Mouse (Mus musculus) myocyte (in vitro differentiated cells): ENCODE data around the gene Tbx5.

Source experiments
- CEBPB ChIP-seq: IDR thresholded peaks from 2 replicates; pipeline ENCODE4 v1.6.1; 2011; ENCODE audit warnings: mild to moderate bottlenecking, moderate library complexity; ENCODE audit not compliant: poor library complexity, insufficient read depth, severe bottlenecking
- E2F4 ChIP-seq: IDR thresholded peaks from one replicate; pipeline ENCODE4 v1.6.1; 2011; ENCODE audit warnings: mild to moderate bottlenecking, control low read depth, moderate library complexity; ENCODE audit not compliant: insufficient read depth
- MAX ChIP-seq: IDR thresholded peaks from one replicate; pipeline ENCODE4 v1.6.1; 2011; ENCODE audit warnings: low read depth, mild to moderate bottlenecking, control low read depth
- MYOD1 ChIP-seq, 3 experiments: IDR thresholded peaks; one replicate each; pipeline ENCODE4 v1.6.1; 2011; ENCODE audit warnings: control low read depth in 2 of 3, low read depth in 2 of 3, mild to moderate bottlenecking in 2 of 3, moderate library complexity in 1 of 3; ENCODE audit not compliant: insufficient read length in 2 of 3, control insufficient read depth in 1 of 3
- MYOG ChIP-seq, 3 experiments: IDR thresholded peaks; one replicate each; pipeline ENCODE4 v1.6.1; 2011; ENCODE audit warnings: control low read depth in 2 of 3, low read depth in 2 of 3, mild to moderate bottlenecking in 2 of 3; ENCODE audit not compliant: insufficient read length in 2 of 3, control insufficient read depth in 1 of 3, insufficient read depth in 1 of 3
- POLR2A ChIP-seq: IDR thresholded peaks from one replicate; pipeline ENCODE4 v1.6.1; 2011; ENCODE audit warnings: low read depth, mild to moderate bottlenecking, control low read depth, moderate library complexity; ENCODE audit not compliant: insufficient read length
- POLR2AphosphoS2 ChIP-seq: IDR thresholded peaks from one replicate; pipeline ENCODE4 v1.6.1; 2011; ENCODE audit warnings: low read depth, control low read depth; ENCODE audit not compliant: insufficient read length
- REST ChIP-seq: IDR thresholded peaks from one replicate; pipeline ENCODE4 v1.6.1; 2011; ENCODE audit warnings: mild to moderate bottlenecking, control low read depth, moderate library complexity; ENCODE audit not compliant: insufficient read depth, insufficient read length
- TCF12 ChIP-seq: IDR thresholded peaks from one replicate; pipeline ENCODE4 v1.6.1; 2011; ENCODE audit warnings: mild to moderate bottlenecking, control low read depth; ENCODE audit not compliant: poor library complexity, insufficient read depth, severe bottlenecking
- USF1 ChIP-seq: IDR thresholded peaks from one replicate; pipeline ENCODE4 v1.6.1; 2011; ENCODE audit warnings: low read depth, mild to moderate bottlenecking, control low read depth, moderate library complexity

DNA sequence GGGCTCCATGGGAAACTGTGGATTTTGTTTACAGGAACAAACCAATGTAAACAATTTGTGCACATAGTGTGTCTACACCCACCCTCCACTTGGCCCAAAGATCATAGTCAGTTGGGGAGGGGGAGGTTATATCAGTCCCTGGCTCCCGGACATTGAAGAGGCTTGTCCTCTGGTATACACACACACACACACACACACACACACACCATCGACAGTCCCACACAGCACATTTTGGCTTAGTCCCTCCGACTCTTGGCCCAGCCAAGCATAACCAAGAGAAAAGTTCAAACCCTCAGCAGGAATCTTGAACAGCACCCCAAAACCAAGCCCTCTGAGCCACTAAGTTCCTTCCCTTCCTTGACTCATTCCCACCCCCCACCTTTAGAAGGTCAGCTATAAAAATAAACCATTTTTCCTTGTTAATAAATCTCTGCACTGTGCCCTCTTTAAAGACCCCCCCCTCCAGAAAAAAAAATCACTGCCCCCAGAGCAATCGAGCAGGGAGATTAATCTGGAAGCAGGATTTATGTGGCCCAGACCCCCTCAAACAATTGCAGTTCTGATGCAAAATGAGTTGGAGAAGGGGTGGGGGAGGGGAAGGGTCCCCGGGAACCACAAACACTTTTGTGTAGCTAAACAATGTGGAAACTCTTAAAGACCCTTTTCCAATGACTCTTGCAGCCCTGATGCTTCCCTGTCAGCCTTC lies 33.6 kb upstream of the Tbx5 start:
- TF ChIP-seq POLR2A (no peak), MAX (no peak), TCF12 (no peak), E2F4 (no peak), POLR2AphosphoS2 (no peak), REST (no peak), MYOG (IDR thresholded peaks at IDR 0.05; ENCODE audit: control insufficient read depth in 1 of 3, insufficient read depth in 1 of 3, insufficient read length in 2 of 3, low read depth in 2 of 3) (no peak), USF1 (no peak), MYOD1 (IDR thresholded peaks at IDR 0.05; ENCODE audit: control insufficient read depth in 1 of 3, insufficient read length in 2 of 3, low read depth in 2 of 3) (no peak), CEBPB (no peak)
